Mouse (Mus musculus) urinary bladder, postnatal 14 days (tissue): ENCODE measurements around the gene Csnka2ip.

ENCODE experiments used
- DNase-seq: peaks from one replicate; pipeline ENCODE4 v3.0.0; 2021; ENCODE audit warnings: low spot score

Csnka2ip gene

GRCm38 (mm10) chr16:64602308-64602707, at the start of gene Csnka2ip:
Gene Csnka2ip, minus strand, starts transcription at chr16:64602408.
- DNase-seq = no peak

DNA sequence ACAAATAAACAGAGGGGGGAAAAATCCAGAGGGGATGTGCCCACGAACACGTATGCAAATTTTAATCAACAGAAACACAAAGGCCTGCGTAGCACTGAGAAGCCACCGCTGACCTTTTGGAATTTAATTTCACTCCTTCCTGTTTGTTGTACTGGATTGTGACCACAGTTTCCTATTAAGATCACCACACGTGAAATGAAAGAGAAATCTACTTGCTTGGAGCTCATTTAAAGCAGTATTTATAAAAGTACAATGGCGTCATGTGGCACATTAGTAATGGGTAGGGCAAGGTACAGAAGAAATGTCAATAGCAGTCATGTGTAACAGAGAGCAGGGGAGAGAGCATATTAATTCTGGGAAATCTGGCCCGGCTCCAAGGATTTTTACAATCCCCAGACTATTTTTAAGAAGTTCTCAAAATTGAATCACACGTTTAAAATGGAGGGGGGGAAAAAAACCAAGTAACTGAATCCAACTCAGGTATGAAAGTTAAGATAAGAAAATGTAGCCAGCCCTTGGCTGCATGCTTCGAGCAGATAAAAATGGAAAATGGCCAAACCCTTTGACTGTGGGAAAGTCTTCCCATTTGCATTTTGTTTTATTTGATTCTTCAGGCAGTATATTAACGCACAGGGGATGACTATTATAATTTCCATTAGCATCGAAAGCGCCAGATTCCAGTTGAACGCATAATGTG, 47.5 kb upstream of the Csnka2ip start:
- DNase-seq = no peak

GRCm38 (mm10) chr16:64647771-64648170, 45.6 kb upstream of the Csnka2ip start:
- DNase-seq = no peak

DNA sequence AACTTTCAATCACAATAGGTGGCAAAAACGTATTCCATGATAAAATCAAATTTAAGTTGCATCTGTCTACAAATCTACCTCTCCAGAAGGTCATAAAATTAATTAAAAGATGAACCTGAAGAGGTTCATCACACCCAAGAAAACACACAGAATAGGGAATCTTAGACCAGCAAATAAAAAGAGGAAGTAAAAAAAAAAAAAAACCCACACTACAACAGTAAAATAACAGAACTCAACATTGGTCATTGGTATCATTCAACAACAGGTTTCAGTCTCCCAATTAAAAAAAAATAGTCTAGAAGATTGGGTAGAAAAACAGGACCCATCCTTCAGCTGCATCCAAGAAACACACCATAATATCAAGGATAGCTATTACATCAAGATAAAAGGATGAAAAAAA, 32.9 kb upstream of the Csnka2ip start:
- DNase-seq = no peak

DNA sequence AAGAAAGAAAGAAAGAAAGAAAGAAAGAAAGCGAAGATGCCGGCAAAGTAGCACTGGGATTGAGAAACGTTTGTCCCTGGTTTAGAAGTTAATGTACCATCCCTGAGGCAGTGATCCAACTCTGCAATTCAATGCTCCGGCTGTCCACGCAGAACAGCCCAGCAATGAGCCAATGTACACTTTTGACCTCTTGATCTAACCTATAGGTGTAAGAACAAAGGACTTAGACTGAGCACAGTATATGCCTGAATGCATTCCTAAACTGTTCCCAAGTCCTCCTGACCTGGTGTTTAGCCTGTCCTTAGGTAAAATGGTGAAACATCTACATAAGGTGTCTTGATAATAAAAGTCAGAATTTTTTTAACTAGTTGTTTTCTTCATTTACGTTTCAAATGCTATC, 17.9 kb upstream of the Csnka2ip start:
- no peak for DNase-seq

GRCm38 (mm10) chr16:64614648-64615047, 12.4 kb upstream of the Csnka2ip start:
- no peak for DNase-seq

- no peak for DNase-seq
These were observed 5.6 kb upstream of the Csnka2ip start for GRCm38 (mm10) chr16:64607793-64608192.

- no peak for DNase-seq
These were observed 15.4 kb downstream of the Csnka2ip start for GRCm38 (mm10) chr16:64586825-64587224.

GRCm38 (mm10) chr16:64586262-64586619, 16.0 kb downstream of the Csnka2ip start:
- DNase-seq = no peak

DNA sequence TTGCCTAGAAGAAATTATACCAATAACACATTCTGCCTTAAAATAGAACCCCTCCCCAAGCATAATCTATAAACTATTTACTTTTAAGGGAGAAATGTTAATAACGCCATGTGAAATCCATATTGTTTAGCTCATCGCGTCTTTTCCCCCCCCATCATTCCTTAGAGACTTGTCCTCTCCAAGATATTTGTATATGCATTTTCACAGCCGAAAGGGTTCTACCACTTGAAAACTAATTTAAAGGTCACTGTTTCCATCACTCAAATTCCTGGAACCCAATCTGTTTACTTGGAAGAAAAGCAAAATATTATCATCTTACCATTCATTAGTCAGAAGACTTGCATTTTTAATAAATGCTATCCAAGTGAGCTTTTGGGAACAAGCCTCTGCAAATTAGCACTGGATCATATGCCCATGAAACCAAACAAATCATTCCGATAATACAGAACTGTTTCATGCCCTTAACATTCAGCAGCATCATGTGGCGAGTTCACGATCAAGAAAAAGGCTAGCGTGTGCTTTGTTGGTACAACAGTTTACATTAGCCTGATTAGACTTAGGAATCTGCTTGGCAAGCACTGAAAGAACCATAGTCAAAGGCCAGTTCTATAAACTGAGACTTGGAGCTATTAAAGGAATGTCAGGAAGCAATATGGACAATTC, 16.5 kb downstream of the Csnka2ip start:
- no peak for DNase-seq

DNA sequence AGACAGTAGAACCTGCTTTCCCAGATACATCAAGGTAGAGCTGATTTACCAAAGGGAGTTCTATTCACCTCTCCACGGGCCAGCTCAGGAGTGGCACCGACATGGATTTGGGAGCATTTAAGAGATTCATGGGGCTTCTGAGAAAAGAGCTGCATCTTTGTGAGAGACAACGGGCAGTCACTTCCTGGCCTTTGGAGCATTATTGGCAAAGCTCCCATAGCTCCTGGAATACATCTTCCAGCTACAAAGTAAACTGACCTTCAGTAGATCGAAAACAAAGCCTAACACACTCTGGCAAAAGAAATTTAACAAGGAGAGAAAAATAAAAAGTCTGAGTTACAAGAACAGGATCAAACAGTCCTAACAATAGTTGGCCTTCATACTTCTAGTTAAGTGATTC, 17.6 kb downstream of the Csnka2ip start:
- no peak for DNase-seq

GRCm38 (mm10) chr16:64583406-64583805, 18.8 kb downstream of the Csnka2ip start:
- no peak for DNase-seq

DNA sequence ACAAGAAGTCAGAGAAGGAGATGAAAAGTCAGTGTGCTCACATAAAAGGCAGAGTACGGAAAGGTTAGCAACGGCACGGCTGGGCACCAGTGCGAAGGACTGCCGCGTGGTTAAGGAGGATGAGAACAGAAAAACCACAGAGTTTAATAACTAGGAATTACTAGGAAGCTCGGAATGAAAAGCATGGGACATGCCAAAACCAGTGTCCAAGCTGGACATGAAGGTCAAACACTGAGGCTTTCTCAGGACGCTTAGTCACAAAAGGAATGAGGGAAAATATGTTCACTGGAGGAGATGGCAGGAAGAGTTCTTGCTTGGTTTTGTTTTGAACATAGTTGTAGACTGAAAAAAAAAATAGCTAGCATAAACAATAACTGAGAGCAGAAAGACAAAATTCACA, 32.7 kb downstream of the Csnka2ip start:
- no peak for DNase-seq

- DNase-seq = no peak
These were observed 39.1 kb downstream of the Csnka2ip start for GRCm38 (mm10) chr16:64563081-64563480.

GRCm38 (mm10) chr16:64558518-64558917, 43.7 kb downstream of the Csnka2ip start:
- DNase-seq = no peak

DNA sequence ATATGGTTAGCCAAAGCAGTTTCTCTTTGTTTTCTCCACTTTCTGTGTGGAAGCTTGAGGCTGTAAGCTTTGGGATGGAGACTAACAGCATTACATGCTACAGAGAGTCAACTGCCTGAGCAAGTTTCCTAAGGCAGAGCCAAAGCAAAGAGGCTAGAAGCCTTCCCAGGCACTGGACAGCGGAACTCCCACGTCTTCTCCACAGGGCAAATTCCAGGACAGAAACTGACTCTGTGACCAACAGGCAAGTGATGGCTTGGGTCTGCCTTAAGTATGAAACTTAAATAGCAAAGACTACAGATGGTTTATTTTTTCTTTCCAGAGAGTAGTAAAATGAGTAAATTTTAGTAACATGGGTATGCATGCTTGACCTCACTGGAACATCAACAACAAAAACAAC, 75.3 kb downstream of the Csnka2ip start:
- DNase-seq = no peak

DNA sequence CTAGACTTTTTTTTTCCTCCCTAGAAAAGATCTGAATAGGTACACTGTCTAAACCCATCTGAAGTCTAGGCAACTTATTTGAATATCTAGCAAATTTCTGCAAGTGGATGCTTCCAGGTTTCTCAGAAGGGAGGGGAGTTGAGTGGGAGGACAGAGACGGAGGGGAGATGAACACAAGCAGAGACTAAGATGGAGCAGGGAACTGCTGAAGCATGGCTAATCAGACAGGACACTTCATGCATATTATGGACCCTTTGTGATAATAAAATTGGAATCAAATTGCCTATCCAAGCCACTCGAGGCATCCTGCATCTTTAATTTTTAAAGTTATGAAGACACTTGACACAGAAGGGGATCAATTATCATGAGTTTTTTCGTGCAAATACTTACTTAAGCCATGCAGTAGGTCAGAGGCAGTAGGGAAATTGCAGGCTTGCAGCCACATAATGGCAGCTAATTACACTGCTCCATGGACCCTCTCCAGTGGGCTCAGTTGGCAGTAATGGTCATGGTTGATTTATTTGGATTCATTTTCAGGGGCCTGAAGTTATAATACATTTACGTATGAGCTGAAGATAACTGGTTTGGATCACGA, 78.1 kb downstream of the Csnka2ip start:
- DNase-seq = no peak

- DNase-seq = no peak
These were observed 88.8 kb downstream of the Csnka2ip start for GRCm38 (mm10) chr16:64513423-64513822.
